Mouse (Mus musculus) frontal cortex, adult 2 months (tissue): ENCODE data around the gene Prmt6. TPM values are rescaled to one million over a fixed set of nuclear protein-coding genes. Genes with fewer than 3 reads are reported as not detected.

Experiments used
- DNase-seq, 2 experiments: peaks; one replicate each; pipeline ENCODE4 v3.0.0; 2022; ENCODE audit warnings: low spot score in 1 of 2; ENCODE audit errors: extremely low spot score in 1 of 2
- polyA plus RNA-seq: library from polyadenylated mRNA; depleted of rRNA; stranded (reverse); fragments of >200 nt; gene quantifications from 2 replicates; pipeline ENCODE4 v1.2.3, GENCODE M21; 2012; rRNA removed

Gene Prmt6
- polyA plus RNA-seq: 13.4 and 14.8 TPM in 2 replicates

DNA sequence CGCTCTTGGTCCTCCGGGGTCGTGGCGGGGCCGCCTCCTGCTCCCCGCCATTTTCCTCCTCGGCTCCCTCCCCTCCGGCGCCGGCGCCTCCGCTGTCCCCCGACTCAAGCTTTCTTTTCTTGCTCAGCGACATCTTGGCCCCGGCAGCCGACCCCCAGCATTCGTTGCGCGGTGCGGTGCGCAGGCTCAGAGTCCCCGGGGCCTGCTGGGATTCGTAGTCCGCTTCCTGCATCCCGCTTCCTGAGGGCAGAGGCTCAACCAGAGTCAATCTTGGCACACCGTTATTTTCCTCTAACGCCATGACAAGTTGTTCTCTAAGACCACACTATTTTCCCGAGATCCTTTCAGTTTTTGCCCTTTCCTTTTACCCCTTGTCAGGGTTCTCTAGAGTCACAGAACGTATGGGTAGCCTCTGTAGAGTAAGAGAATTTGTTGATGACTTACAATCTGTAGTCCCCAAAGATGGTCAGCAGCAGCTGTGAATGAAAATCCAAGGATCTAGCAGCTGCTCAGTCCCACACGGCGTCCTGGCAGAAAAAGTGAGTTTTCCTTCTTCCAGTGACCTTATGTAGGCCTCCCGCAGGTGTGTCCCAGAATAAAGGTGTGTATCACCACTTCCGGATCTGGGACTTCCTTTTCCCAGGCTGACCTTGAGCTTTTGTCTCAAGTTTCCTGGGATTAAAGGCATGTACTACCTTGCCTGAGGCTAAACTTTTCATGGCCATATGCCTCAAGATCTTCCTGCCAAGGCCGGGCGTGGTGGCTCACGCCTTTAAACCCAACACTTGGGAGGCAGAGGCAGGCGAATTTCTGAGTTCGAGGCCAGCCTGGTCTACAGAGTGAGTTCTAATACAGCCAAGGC, at the start of gene Prmt6:
Gene Prmt6 (minus strand): TSS at position 160 of the 862 bp plus-strand sequence.
- DNase-seq: peak; percentile 82 to 95

- no peak for DNase-seq
Observed at GRCm38 (mm10) chr3:110290485-110291045, 39.8 kb upstream of the Prmt6 start.

- no peak for DNase-seq
Observed at GRCm38 (mm10) chr3:110282651-110283050, 31.9 kb upstream of the Prmt6 start.

DNA sequence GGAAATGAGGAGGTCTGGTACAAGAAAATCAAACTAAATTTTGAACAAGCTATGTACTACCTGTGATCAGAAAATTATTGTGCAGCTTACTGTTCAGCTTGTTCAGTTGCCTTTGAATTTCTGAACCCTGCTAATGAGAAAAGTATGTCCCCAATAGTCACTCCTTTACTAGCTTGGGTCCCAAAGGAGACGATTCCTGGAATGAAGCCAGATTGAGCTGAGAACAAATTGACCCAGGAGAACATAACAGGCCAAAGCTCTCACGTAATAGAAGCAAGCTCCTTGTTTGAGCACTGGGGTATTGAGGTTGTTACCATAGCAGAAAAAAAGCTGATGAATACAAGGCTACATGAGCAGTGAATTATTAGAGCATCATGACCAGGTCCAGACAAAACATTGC, 17.0 kb upstream of the Prmt6 start:
- DNase-seq: no peak

DNA sequence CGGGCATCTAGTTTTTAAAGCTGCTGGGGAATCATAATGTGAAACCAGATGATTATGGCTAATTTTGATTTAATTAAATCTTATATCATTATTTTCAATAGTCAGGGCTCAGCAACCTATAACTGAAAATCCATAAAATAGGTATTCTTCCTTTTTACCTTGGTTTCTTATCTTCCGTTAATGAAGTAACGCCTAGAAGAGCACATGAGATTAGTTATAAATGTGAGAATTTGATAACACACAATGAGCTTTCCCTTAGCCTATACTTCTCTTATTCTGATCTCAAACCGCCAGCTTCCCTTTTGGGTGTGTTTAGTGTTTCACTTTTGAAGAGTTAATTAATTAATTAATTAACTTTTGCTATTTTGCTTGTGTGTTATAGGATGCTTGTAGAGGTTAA, 2.3 kb upstream of the Prmt6 start:
- no peak for DNase-seq

- DNase-seq: peak; percentile 23 to 68
Observed at GRCm38 (mm10) chr3:110249891-110250838, 633 bp downstream of the Prmt6 start.

- DNase-seq: no peak
Observed at GRCm38 (mm10) chr3:110236819-110237463, 13.9 kb downstream of the Prmt6 start.

Other genes starting within 250 kb of the Prmt6 start
- 30.7 and 32.6 TPM in 2 replicates for gene Ntng1, start 107.0 kb downstream of the Prmt6 start, polyA plus RNA-seq